Mouse (Mus musculus): ENCODE results near the gene Cyfip2.
"Not testable (repeated sequence)": the region's sequence is repeated elsewhere in the genome, so short reads cannot be mapped to it uniquely, and the experiment has no call there.

The Cyfip2 gene

GRCm38 (mm10) chr11:46194175-46194574, 118.5 kb downstream of the Cyfip2 start:
- DNase-seq (ENCODE audit: low spot score in 2 of 2): no peak

DNA sequence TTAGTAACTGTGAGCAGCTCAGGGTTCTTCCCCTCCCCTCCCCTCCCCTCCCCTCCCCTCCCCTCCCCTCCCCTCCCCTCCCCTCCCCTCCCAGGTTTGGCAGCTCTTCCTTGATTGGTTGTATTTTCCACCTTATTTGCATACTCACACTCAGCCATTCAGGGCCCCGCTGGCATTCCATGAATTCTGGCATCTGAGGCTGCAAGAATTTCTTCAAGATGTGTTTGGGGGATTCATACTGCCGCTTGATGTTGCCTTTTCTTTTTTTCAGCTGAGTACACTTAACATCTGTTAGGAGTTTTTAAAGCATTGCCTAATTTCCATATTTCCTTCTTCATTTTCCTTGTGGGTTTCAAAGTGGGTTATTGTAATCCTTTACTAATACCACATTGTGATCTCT, 124.4 kb downstream of the Cyfip2 start:
- no peak for DNase-seq (ENCODE audit: low spot score in 2 of 2)

DNA sequence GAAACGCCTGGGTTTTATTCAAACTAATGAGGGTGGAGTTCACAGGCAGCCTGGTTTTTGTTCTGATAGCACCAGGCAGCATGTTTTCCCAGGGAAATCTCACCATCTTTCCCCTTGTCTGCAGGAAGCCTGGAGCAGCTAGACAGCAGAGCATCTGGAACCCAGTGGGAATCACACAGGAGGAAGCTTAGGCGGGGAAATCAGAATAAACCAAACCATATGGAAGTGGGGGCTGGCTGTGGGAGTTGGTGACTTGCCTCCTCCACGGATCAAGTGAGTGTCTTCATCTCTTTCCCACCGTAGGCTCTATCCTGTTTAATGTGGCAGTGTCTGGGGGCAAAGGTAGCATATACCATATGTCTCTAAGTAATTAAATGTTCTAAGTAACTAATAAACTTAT, 127.2 kb downstream of the Cyfip2 start:
- DNase-seq (ENCODE audit: low spot score in 2 of 2): no peak

DNA sequence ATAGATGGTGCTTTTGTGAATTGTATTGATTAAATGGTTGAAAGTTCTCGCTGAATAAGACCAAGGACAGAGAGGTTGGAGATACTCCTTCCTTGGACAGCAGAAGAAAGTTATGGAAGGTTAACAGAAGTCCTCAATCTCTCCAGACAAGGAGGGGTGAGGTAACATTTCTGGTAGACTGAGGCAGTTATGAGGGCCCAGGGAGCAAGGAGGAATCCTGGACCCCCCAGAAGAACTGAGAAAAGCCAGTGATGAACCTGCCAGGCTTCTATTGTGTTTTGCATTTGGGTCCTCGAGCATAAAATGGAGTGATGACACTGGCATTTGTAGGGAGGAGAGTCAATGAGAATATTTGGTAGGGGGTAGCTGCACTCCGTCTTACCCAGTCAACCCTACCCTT, 127.7 kb downstream of the Cyfip2 start:
- no peak for DNase-seq (ENCODE audit: low spot score in 2 of 2)

DNA sequence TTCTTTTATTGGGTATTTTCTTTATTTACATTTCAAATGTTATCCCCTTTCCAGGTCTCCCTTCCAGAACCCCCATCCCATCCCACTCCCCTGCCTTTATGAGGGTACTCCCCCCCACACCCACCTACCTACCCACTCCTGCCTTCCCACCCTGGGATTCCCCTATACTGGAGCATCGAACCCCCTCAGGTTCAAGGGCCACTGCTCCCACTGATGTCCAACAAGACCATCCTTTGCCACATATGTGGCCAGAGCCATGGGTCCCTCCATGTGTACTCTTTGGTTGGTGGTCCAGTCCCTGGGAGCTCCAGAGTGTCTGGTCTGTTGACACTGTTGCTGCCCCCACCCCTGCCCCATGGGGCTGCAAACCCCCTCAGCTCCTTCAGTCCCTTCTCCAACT, 130.6 kb downstream of the Cyfip2 start:
- not testable (repeated sequence) for DNase-seq (ENCODE audit: low spot score in 2 of 2)

GRCm38 (mm10) chr11:46177246-46178043, 135.2 kb downstream of the Cyfip2 start:
- no peak for DNase-seq (ENCODE audit: low spot score in 2 of 2)

DNA sequence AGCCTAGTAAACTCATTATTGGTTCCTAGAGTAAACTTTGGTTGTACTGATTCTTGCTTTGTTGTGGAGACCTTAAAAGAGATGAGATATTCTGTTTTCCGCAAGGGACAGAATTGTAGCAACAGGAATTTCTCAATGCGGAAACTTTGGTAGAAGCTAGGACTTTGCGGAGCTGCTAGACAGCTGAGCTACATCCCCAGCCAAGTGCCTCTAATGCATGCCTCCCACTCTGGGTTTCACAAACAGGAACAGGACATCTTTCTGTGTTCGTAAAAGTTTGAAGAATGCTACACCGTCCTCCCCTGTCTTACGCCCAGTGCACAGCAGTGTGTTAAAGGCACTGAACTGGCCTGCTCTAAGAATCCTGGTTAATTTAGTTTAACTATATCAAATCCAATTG, 136.5 kb downstream of the Cyfip2 start:
- no peak for DNase-seq (ENCODE audit: low spot score in 2 of 2)

- no peak for DNase-seq (ENCODE audit: low spot score in 2 of 2)
Observed at GRCm38 (mm10) chr11:46172128-46172527, 140.5 kb downstream of the Cyfip2 start.

GRCm38 (mm10) chr11:46169908-46170307, 142.8 kb downstream of the Cyfip2 start:
- no peak for DNase-seq (ENCODE audit: low spot score in 2 of 2)

DNA sequence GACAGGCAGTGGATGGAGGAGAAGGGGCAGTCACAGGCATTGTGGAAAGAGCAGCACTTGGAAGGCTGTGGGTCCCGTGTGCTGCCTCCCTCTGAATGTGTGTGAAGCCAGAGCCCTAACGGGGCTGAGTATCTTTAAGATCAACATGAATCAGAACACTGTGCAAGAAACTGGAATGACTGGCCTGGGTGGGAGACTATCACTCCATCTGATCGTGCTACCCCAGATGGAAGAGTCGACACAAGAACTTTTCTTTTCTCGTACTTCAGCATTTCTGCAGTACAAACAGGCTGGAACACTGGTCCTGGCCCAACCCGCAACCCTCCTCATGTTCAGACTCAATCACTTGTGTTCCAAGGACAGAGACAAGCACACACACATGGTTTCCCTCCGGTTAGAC, 144.2 kb downstream of the Cyfip2 start:
- no peak for DNase-seq (ENCODE audit: low spot score in 2 of 2)

DNA sequence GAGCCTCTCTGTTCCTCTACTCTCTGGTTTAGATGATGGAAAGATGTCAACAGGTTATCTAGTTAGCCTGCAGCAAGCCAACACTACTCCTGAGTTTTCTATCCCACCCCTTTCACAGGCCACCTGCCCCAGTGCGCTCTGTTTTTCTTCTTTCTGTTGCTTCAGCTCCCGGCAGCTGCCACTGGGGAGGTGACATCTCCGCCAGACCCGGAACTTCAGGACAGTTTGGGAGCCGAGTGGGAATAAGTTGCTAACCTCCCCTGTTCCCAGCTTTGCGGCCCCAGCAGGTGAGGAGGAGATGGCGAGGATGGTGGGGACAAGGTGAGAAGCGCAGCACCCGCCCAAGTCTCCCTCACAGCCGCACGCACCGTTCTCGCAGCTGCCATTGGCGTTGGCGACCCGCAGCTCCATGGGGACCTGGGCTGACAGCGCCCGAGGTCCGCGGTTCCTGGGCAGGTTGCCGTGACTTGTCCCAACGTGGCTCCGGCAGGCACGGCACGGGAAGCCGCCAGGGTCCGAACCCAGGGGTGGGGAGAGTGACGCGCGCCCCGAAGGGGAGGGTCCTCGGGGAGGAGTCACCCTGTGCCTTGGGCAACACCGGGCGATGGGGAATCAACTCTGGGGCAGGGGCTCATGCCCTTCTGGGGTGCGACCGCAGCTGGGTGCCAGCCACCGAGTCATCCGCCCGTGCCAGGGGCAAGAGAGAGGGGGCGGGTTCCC, 146.6 kb downstream of the Cyfip2 start, which contains the start of gene Nipal4:
Gene Nipal4, minus strand, starts transcription at position 643 of the 720 bp plus-strand sequence.
- peak in 1 of 2 experiments; percentile 24 for DNase-seq (ENCODE audit: low spot score in 2 of 2)

DNA sequence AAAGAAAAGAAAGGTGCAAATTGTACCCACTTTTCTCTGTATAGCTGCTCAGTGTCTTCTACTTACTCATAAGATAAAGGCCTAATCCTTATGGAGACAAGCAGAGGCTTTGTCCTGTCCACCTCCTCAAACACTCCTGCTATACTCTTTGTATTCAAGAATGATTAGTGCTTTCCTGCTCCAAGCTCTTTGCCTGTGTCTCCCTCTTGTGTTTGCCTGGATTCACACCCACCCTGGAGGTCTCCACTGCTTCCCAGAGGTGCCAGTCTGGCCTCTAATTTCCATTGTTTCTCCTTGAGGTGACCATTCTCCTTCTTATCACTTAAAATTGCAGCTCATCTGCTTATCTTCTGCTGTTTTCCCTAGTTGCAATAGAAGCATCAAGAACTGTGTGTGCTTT, 155.2 kb downstream of the Cyfip2 start:
- no peak for DNase-seq (ENCODE audit: low spot score in 2 of 2)

GRCm38 (mm10) chr11:46156945-46157344, 155.7 kb downstream of the Cyfip2 start:
- DNase-seq (ENCODE audit: low spot score in 2 of 2): no peak

DNA sequence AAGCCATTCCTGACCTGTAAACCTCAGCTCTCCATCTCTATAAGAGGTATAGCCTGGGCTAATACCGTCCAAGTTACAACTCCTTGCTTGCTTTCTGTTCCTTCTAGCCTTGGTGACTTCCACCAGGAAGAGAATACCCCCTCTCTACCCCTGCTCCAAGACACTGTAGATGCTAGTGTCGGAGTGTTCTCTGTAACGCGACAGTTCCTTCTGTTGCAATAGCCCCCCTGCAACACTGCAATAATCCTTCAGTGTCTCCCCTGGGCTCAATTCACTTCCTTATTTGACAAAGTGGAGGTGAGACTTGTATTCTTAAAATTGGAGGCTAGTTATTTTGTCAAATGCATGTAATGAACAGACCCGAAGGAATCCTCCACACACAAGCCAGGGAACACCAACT, 166.0 kb downstream of the Cyfip2 start:
- no peak for DNase-seq (ENCODE audit: low spot score in 2 of 2)

DNA sequence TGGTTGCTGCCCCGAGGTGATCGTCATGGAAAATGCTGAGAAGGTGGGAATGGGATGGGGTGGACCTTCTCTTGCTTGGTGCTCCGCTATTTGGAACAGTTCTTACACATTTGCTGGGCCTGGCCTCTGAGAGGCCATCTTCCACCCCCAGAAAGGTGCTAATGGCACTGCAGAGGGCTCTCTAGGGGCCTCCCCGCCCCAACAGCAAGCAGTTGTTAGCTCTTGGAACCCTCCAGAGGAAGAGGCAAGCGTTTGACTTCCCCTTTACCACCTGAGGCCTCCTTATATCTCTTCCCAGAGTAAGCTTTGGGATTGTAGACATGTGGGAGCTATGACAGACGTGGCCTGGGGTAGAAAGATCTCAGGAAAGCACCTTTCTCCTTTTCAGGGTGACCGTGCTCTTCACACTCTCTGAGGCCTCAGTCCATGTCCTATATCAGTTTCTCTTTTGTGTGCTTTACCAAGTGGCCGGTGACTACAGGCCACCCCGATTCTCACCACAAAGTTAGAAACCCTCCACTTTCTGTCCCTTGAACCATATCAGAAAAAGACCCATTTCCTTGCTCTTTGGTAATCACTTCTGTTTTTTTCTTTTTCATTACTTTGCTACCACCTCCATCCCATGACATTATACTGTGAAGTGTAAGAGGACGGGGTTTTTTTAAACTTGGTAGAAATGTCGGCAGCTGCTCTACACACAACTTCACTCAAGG, 167.3 kb downstream of the Cyfip2 start:
- peak; percentile 59 for DNase-seq (ENCODE audit: low spot score in 2 of 2)
